Mouse (Mus musculus): ENCODE measurements around the gene Uhrf1. TPM values are rescaled to one million over a fixed set of nuclear protein-coding genes. Genes with fewer than 3 reads are reported as not detected.

Gene Uhrf1
- polyA plus RNA-seq, 1 experiment, result 16.3 TPM

DNA sequence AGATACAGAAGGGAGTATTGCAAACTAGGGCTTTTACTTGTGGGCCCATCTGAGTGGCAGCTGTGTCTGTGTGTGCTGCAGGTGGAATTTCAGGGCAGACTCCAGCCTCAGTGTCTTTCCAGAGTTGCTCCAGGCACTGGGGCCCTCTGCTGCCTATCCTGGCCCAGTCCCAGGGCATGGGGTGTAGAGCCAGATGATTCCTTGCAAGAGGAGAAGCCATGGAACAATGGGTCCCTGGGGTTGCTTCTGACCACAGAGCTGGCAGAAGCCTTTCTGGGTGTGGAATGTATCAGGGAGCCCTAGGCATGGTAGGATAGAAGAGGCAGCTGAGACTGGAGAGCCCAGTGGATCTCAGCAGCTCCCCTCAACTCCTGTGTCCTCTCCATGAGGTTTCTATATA, 28.1 kb downstream of the Uhrf1 start:
- H3K27ac ChIP-seq (ENCODE audit: insufficient read depth, low read depth, low read length), result no peak overlapping the region
- H3K27me3 ChIP-seq (ENCODE audit: control insufficient read depth, insufficient read depth, low read length), result no peaks in the 10 kb centered on the region
- H3K4me3 ChIP-seq (ENCODE audit: low read depth, low read length), result no peak overlapping the region
- H3K4me1 ChIP-seq (ENCODE audit: control insufficient read depth, insufficient read depth, insufficient read length, low read length), result peaks cover 6% of the 10 kb centered on the region; the same call in 1 of the 2 replicates
- TF ChIP-seq POLR2A (IDR thresholded peaks at IDR 0.05; ENCODE audit: low read depth, low read length), result no peak
- no peak for TF ChIP-seq CTCF (IDR thresholded peaks at IDR 0.05; ENCODE audit: extremely low read depth, insufficient read length, insufficient replicate concordance, low read depth, low read length)
- H3K36me3 ChIP-seq (ENCODE audit: control insufficient read depth, insufficient read depth, low read length), result no peaks in the 10 kb centered on the region

DNA sequence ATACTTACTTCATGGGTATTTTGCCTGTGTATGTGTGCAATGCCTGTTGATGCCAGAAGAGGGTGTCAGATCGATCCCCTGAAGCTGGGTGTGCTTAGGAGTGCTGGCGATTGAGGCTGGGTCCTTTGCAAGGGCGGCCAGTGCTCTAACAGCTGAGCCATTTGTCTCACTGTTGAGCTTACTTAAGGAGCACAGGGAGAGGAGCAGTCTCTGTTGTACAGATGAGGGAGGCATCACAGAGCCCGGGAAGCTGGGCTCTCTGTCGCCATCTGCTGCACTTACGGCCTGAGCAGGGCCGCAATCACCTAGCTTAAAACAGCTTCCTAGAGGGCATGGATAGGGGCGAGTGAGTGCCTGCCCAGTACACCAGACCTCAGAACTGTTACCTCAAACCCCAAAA, 29.9 kb downstream of the Uhrf1 start:
- peak; percentile 33; the same call in 1 of the 2 replicates for TF ChIP-seq CTCF (IDR thresholded peaks at IDR 0.05; ENCODE audit: extremely low read depth, insufficient read length, insufficient replicate concordance, low read depth, low read length)
- TF ChIP-seq POLR2A (IDR thresholded peaks at IDR 0.05; ENCODE audit: low read depth, low read length), result no peak
- no peak overlapping the region for H3K27ac ChIP-seq (ENCODE audit: insufficient read depth, low read depth, low read length)
- no peaks in the 10 kb centered on the region for H3K4me1 ChIP-seq (ENCODE audit: control insufficient read depth, insufficient read depth, insufficient read length, low read length)
- WGBS, result 63% methylated on average over 8 of the region's 8 CpGs
- no peaks in the 10 kb centered on the region for H3K27me3 ChIP-seq (ENCODE audit: control insufficient read depth, insufficient read depth, low read length)
- no peaks in the 10 kb centered on the region for H3K36me3 ChIP-seq (ENCODE audit: control insufficient read depth, insufficient read depth, low read length)
- H3K4me3 ChIP-seq (ENCODE audit: low read depth, low read length), result no peak overlapping the region

DNA sequence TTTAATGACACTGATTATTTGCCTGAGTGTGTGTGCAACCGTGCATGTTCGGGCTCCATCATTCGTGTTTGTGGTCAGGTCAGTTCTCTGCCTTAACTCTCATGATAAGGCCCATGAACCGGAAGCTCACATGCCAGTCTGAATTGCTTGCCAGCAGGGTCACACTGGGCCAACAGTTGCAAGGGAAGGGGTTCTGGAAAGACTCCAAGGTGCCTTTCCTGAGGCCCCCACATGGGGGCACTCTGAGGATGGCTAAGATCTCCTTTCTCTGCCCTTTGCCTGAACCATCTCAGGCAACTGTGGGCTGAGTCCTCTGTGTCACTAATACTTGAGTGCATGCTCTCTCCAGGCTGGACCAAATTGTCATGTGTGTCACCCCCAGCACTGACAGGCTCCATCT, 34.1 kb downstream of the Uhrf1 start:
- WGBS, result 12% methylated on average over 4 of the region's 4 CpGs
- TF ChIP-seq POLR2A (IDR thresholded peaks at IDR 0.05; ENCODE audit: low read depth, low read length) (no peak), CTCF (IDR thresholded peaks at IDR 0.05; ENCODE audit: extremely low read depth, insufficient read length, insufficient replicate concordance, low read depth, low read length) (peak; percentile 69)

DNA sequence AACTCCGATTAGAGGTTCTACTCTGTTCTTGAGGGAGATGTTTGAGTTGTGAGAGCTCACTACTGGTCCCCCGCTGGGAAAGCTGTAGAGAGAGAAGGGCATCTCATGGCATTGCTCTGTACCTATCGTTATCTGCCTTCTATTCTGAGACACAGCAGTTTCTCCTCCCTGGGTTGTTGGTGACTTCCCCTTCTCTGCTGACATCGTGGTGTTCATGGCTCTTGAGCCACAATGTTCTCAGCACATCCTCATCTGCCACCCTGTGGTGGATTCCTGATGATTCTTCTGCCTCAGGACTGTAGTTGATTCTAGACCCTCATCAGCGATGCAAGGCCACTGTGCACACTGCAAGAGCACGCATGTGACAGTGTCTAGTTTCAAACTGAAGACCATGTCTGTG, 34.7 kb downstream of the Uhrf1 start:
- no peak overlapping the region for H3K27ac ChIP-seq (ENCODE audit: insufficient read depth, low read depth, low read length)
- no peaks in the 10 kb centered on the region for H3K27me3 ChIP-seq (ENCODE audit: control insufficient read depth, insufficient read depth, low read length)
- no peak overlapping the region for H3K4me3 ChIP-seq (ENCODE audit: low read depth, low read length)
- no peaks in the 10 kb centered on the region for H3K36me3 ChIP-seq (ENCODE audit: control insufficient read depth, insufficient read depth, low read length)
- 82% methylated on average over 6 of the region's 6 CpGs for WGBS
- TF ChIP-seq POLR2A (IDR thresholded peaks at IDR 0.05; ENCODE audit: low read depth, low read length), result no peak
- H3K4me1 ChIP-seq (ENCODE audit: control insufficient read depth, insufficient read depth, insufficient read length, low read length), result peaks cover 9% of the 10 kb centered on the region; the same call in 1 of the 2 replicates

More for the DNA sequence above, 34.1 kb downstream of the Uhrf1 start:
- peaks cover 9% of the 10 kb centered on the region; the same call in 1 of the 2 replicates for H3K4me1 ChIP-seq (ENCODE audit: control insufficient read depth, insufficient read depth, insufficient read length, low read length)
- no peak overlapping the region for H3K27ac ChIP-seq (ENCODE audit: insufficient read depth, low read depth, low read length)
- H3K4me3 ChIP-seq (ENCODE audit: low read depth, low read length), result no peak overlapping the region
- H3K27me3 ChIP-seq (ENCODE audit: control insufficient read depth, insufficient read depth, low read length), result no peaks in the 10 kb centered on the region
- H3K36me3 ChIP-seq (ENCODE audit: control insufficient read depth, insufficient read depth, low read length), result no peaks in the 10 kb centered on the region

DNA sequence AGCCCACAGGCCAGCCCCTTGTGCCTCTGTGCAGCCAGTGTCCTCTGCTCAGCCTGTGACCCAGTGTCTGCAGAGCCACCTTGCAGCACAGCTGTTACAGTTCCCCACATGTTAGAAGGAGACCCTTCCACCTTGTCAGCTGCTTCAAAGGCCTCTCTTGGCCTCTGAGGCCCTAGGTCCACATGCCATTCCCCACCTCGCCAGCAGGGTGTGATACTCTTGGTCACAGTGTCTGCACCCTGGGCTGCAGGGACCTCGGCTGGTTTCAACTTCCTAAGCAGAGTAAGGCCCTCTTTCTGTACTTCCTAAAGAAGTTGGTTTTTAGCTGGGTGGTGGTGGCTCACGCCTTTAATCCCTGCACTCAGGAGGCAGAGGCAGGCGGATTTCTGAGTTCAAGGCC, 35.8 kb downstream of the Uhrf1 start:
- Histone ChIP-seq H3K27ac (ENCODE audit: insufficient read depth, low read depth, low read length) (no peak overlapping the region), H3K36me3 (ENCODE audit: control insufficient read depth, insufficient read depth, low read length) (no peaks in the 10 kb centered on the region), H3K27me3 (ENCODE audit: control insufficient read depth, insufficient read depth, low read length) (no peaks in the 10 kb centered on the region), H3K4me1 (ENCODE audit: control insufficient read depth, insufficient read depth, insufficient read length, low read length) (peaks cover 9% of the 10 kb centered on the region; the same call in 1 of the 2 replicates), H3K4me3 (ENCODE audit: low read depth, low read length) (no peak overlapping the region)
- TF ChIP-seq CTCF (IDR thresholded peaks at IDR 0.05; ENCODE audit: extremely low read depth, insufficient read length, insufficient replicate concordance, low read depth, low read length), result peak; percentile 18; the same call in 1 of the 2 replicates
- no peak for TF ChIP-seq POLR2A (IDR thresholded peaks at IDR 0.05; ENCODE audit: low read depth, low read length)
- WGBS, result 63% methylated on average over 4 of the region's 4 CpGs

DNA sequence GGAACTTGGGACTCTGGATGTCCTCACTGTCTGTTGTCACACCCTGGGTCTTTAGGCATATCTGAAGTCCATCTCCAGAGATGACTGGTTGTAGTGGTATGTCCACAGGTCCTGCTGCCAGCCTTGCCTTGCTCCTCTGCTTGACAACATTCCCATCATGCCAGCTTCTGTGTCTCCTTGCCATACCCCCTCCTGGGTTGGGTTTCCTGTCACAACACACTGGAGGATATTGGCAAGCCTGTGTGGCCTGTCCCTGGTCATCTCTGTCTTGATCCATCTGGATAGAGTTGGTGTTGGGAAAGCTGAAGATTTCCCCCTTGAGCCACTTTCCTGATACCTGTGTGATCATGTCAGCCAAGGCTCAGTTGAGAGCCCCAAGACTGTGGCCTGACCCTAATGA, 37.6 kb downstream of the Uhrf1 start:
- Histone ChIP-seq H3K27ac (ENCODE audit: insufficient read depth, low read depth, low read length) (no peak overlapping the region), H3K27me3 (ENCODE audit: control insufficient read depth, insufficient read depth, low read length) (no peaks in the 10 kb centered on the region), H3K36me3 (ENCODE audit: control insufficient read depth, insufficient read depth, low read length) (no peaks in the 10 kb centered on the region), H3K4me3 (ENCODE audit: low read depth, low read length) (no peak overlapping the region), H3K4me1 (ENCODE audit: control insufficient read depth, insufficient read depth, insufficient read length, low read length) (peaks cover 9% of the 10 kb centered on the region; the same call in 1 of the 2 replicates)
- TF ChIP-seq CTCF (IDR thresholded peaks at IDR 0.05; ENCODE audit: extremely low read depth, insufficient read length, insufficient replicate concordance, low read depth, low read length), result no peak
- no peak for TF ChIP-seq POLR2A (IDR thresholded peaks at IDR 0.05; ENCODE audit: low read depth, low read length)

DNA sequence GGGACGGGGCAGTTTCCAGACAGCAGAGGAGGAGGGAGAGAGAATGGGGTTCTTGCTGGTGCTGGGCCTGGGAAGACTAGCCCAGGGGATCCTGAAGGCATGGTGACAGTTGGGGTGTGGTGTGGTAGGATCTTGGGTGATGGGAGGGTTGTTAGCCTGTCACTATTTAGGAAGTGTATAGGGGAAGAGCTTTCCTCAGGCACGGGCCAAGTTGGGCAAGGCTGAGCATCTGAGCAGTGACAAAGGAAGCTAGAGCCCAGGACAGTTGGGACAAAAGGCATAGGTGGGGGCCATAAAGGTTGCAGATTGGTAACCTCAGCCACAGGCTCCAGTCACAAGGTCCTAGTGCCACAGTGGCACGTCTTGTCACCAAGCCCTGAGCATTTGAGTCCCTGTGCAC, 40.3 kb downstream of the Uhrf1 start:
- no peak overlapping the region for H3K4me3 ChIP-seq (ENCODE audit: low read depth, low read length)
- peaks cover 9% of the 10 kb centered on the region; the same call in 1 of the 2 replicates for H3K4me1 ChIP-seq (ENCODE audit: control insufficient read depth, insufficient read depth, insufficient read length, low read length)
- H3K36me3 ChIP-seq (ENCODE audit: control insufficient read depth, insufficient read depth, low read length), result no peaks in the 10 kb centered on the region
- TF ChIP-seq POLR2A (IDR thresholded peaks at IDR 0.05; ENCODE audit: low read depth, low read length) (no peak), CTCF (IDR thresholded peaks at IDR 0.05; ENCODE audit: extremely low read depth, insufficient read length, insufficient replicate concordance, low read depth, low read length) (no peak)
- H3K27ac ChIP-seq (ENCODE audit: insufficient read depth, low read depth, low read length), result no peak overlapping the region
- 84% methylated on average over 3 of the region's 3 CpGs for WGBS
- no peaks in the 10 kb centered on the region for H3K27me3 ChIP-seq (ENCODE audit: control insufficient read depth, insufficient read depth, low read length)

- Histone ChIP-seq H3K27ac (ENCODE audit: insufficient read depth, low read depth, low read length) (no peak overlapping the region), H3K4me1 (ENCODE audit: control insufficient read depth, insufficient read depth, insufficient read length, low read length) (peaks cover 5% of the 10 kb centered on the region; the same call in 1 of the 2 replicates), H3K4me3 (ENCODE audit: low read depth, low read length) (no peak overlapping the region), H3K36me3 (ENCODE audit: control insufficient read depth, insufficient read depth, low read length) (no peaks in the 10 kb centered on the region), H3K27me3 (ENCODE audit: control insufficient read depth, insufficient read depth, low read length) (no peaks in the 10 kb centered on the region)
- WGBS, result 58% methylated on average over 2 of the region's 2 CpGs
- no peak for TF ChIP-seq CTCF (IDR thresholded peaks at IDR 0.05; ENCODE audit: extremely low read depth, insufficient read length, insufficient replicate concordance, low read depth, low read length)
- no peak for TF ChIP-seq POLR2A (IDR thresholded peaks at IDR 0.05; ENCODE audit: low read depth, low read length)
These were observed 42.2 kb downstream of the Uhrf1 start for GRCm38 (mm10) chr17:56345364-56345763.

Data from small intestine, adult 2 months (tissue).